Mouse (Mus musculus): ENCODE results near the gene Skp1a.

DNA sequence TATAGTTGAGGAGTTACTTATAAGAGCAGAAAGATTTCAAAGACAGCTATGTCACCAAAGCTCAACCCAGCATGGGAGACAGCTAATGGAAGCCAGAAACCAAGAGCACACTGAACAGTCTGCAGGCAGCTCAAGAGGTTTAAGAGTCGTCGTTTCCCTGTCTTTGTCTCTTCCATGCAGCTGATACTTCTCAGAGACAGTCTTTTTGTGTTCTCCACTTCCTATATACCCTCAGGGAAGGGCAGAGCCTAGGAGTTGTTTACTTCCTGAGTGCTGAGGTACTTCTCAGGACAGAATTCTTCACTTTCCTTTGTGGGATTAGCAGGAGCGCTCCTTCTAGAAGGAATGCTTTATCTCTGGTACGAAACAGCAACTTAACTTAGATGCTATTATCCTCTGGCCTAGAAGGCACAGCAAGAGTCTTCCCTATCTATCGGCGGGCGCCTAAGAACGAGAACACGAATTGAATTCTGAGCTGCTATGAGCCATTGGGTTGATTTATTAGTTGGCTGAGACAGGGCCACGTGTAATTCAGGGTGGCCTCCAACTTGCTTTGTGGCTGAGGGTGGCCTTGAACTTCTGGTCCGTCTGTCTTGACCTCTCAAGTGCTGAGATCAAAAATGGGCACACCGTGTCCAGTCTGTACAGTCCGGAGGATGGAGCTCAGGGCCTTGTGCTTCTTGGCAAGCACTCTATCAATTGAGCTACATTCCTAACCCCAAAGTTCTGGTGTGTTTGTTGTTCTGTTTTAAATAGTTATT, 4.1 kb upstream of the Skp1a start:
- no peak for TF ChIP-seq CTCF (IDR thresholded peaks at IDR 0.05; ENCODE audit: borderline replicate concordance, insufficient read depth, low read depth, low read length)
- no peak for TF ChIP-seq POLR2A (IDR thresholded peaks at IDR 0.05; ENCODE audit: borderline replicate concordance, insufficient read depth, low read length)

All from cerebellum, adult 2 months (tissue).